Mouse (Mus musculus) liver, embryonic 16.5 days (tissue): ENCODE measurements around the gene Stx12. TPM values are rescaled to one million over a fixed set of nuclear protein-coding genes. Genes with fewer than 3 reads are reported as not detected.

Experiments used
- ATAC-seq: fragments of 200-750 bp; cut with Nextera tagmentation; 2 replicates; pipeline ENCODE4 v1.8.0; 2017; ENCODE audit warnings: low read depth, mild to moderate bottlenecking, moderate number of reproducible peaks, moderate library complexity
- H3K27ac ChIP-seq: fragments of 300-500 bp; sonication (generic); 2 replicates; pipeline ENCODE4 v1.5.1; 2014; ENCODE audit warnings: mild to moderate bottlenecking, low read length
- H3K27me3 ChIP-seq: fragments of 300-500 bp; sonication (generic); 2 replicates; pipeline ENCODE4 v1.6.1; 2014; ENCODE audit warnings: low read depth, low read length, mixed read lengths; ENCODE audit not compliant: control insufficient read depth, insufficient read depth
- H3K36me3 ChIP-seq: fragments of 300-500 bp; sonication (generic); 2 replicates; pipeline ENCODE4 v1.6.1; 2014; ENCODE audit warnings: mild to moderate bottlenecking; ENCODE audit not compliant: control insufficient read depth, insufficient read depth
- H3K4me1 ChIP-seq: fragments of 300-500 bp; sonication (generic); 2 replicates; pipeline ENCODE4 v1.6.1; 2014; ENCODE audit warnings: low read depth, low read length, mixed read lengths; ENCODE audit not compliant: control insufficient read depth
- H3K4me2 ChIP-seq: fragments of 300-500 bp; sonication (generic); 2 replicates; pipeline ENCODE4 v1.6.1; 2014; ENCODE audit warnings: low read depth, low read length, mixed read lengths
- H3K4me3 ChIP-seq: fragments of 300-500 bp; sonication (generic); 2 replicates; pipeline ENCODE4 v1.5.1; 2014; ENCODE audit warnings: low read depth, mild to moderate bottlenecking, low read length
- H3K9ac ChIP-seq: fragments of 300-500 bp; sonication (generic); 2 replicates; pipeline ENCODE4 v1.6.1; 2014; ENCODE audit warnings: low read depth, low read length
- H3K9me3 ChIP-seq: fragments of 300-500 bp; sonication (generic); replicated peaks from 2 replicates; pipeline ENCODE4 v1.6.1; 2016; ENCODE audit warnings: low read length; ENCODE audit not compliant: control insufficient read depth
- WGBS: fragments of 180-500 bp; shearing (Covaris S2); extraction: QIAGEN DNeasy Blood & Tissue Kit; methylation state at CpG from one replicate; pipeline ENCODE4 v1.1.7; 2014; ENCODE audit not compliant: insufficient replicate concordance; 5-methylcytosine and 5-hydroxymethylcytosine counted together
- polyA plus RNA-seq: library from polyadenylated mRNA; unstranded; fragments of >200 nt; fragmentation: Nextera tagmentation; extraction: Ambion mirVana; gene quantifications from 2 replicates; pipeline ENCODE4 v1.2.1, GENCODE M21; 2015

Gene Stx12
- polyA plus RNA-seq, 1 experiment from 2014 or later = 15.0 TPM

DNA sequence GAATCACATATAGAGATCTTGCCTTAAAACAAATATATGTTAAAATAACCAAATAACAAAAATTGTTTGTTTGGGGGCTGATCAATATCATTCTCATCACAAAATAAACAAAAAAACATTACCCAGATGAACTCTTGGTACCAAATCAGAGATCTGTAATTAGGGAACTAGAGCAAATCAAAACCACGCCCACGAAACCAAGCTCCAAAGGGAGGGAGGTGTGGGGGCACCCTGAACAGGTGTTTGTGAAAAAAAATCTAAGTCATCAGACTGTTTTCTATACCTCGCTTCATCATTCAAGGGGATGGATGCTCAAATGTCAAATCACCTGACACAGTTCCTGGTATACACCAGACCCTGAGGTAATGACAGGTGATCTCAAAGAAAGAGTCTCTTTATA is 42.8 kb downstream of the Stx12 start:
- H3K4me1 ChIP-seq = peaks cover 15% of the 10 kb centered on the region
- no peaks in the 10 kb centered on the region for H3K27me3 ChIP-seq
- H3K27ac ChIP-seq = no peak overlapping the region; the same call in 1 of the 2 replicates
- H3K9ac ChIP-seq = no peak overlapping the region; the same call in 1 of the 2 replicates
- no peaks in the 10 kb centered on the region for H3K9me3 ChIP-seq
- 62% methylated on average over 3 of the region's 3 CpGs for WGBS
- peak overlapping the region; percentile 78 for H3K4me3 ChIP-seq
- no peak for ATAC-seq
- H3K36me3 ChIP-seq = peaks cover 18% of the 10 kb centered on the region
- peak overlapping the region; percentile 91 for H3K4me2 ChIP-seq

DNA sequence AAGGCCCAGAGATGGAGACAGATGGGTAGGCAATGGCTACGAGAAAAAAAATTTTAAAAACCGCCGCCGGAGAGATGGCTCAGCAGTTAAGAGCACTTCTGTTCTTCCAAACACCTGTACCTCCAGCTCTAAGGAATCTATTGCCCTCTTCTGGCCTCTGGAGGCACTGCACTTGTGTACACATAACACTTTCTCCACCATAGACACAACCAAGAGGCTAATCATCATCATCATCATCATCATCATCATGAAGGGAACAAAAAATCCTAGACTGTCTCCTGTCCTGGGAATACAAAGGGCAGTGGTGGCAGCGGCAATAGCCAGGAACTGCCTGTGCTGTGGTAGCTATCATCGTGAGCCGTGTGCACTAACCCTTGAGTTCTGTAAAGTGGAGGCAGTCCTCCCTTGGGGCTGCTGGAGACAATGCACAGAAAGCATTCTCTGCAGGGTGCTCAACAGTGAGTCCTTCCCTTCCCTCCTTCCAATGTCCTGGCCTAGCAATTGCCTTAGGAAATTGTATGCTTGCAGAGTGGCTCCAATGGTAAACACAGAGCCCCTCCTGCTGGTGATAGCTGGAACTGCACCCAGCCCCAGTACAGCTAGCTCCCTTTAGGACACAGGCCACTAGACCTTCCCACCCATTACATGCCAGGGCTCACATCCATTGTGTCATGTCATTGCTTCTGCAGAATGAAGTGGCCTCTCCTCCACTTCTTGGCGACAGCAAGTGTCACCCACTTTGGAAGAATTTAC is 60.5 kb downstream of the Stx12 start:
- H3K36me3 ChIP-seq = peaks cover 16% of the 10 kb centered on the region
- H3K27me3 ChIP-seq = no peaks in the 10 kb centered on the region
- H3K4me3 ChIP-seq = no peak overlapping the region
- no peaks in the 10 kb centered on the region for H3K9me3 ChIP-seq
- ATAC-seq = peak; percentile 61
- no peak overlapping the region for H3K27ac ChIP-seq
- no peak overlapping the region for H3K9ac ChIP-seq
- H3K4me1 ChIP-seq = no peaks in the 10 kb centered on the region
- H3K4me2 ChIP-seq = no peak overlapping the region
- 43% methylated on average over 8 of the region's 8 CpGs for WGBS

DNA sequence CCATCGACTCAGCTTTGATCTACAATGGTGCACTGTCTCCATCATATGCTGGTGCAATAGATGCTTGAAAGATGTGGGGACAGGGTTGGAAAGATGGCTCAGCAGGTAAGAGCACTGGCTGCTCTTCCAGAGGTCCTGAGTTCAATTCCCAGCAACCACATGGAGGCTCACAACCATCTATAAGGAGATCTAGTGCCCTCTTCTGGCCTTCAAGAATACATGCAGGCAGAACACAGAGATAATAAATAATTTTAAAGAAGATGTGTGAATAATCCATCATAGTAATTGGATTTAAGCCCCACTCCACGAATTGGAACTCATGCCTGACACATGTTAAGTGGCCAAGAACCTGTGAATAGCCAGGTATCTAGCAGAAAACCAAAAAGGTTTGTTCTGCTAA is 65.9 kb downstream of the Stx12 start:
- Histone ChIP-seq H3K27ac (no peak overlapping the region), H3K27me3 (no peaks in the 10 kb centered on the region), H3K36me3 (no peaks in the 10 kb centered on the region), H3K9me3 (no peaks in the 10 kb centered on the region), H3K9ac (no peak overlapping the region), H3K4me2 (no peak overlapping the region), H3K4me3 (no peak overlapping the region), H3K4me1 (no peaks in the 10 kb centered on the region)
- WGBS = 42% methylated on average over 2 of the region's 2 CpGs
- no peak for ATAC-seq

GRCm38 (mm10) chr4:132816855-132817254 is 67.5 kb downstream of the Stx12 start:
- no peak for ATAC-seq
- no peak overlapping the region for H3K4me2 ChIP-seq
- H3K27ac ChIP-seq = no peak overlapping the region
- no peaks in the 10 kb centered on the region for H3K27me3 ChIP-seq
- H3K9me3 ChIP-seq = no peaks in the 10 kb centered on the region
- 48% methylated on average over 2 of the region's 2 CpGs for WGBS
- H3K36me3 ChIP-seq = no peaks in the 10 kb centered on the region
- no peak overlapping the region for H3K9ac ChIP-seq
- no peaks in the 10 kb centered on the region for H3K4me1 ChIP-seq
- H3K4me3 ChIP-seq = no peak overlapping the region

GRCm38 (mm10) chr4:132816404-132816803 is 67.9 kb downstream of the Stx12 start:
- H3K27ac ChIP-seq = peak overlapping the region; percentile 70
- no peaks in the 10 kb centered on the region for H3K27me3 ChIP-seq
- H3K9ac ChIP-seq = no peak overlapping the region

GRCm38 (mm10) chr4:132809621-132810020 is 74.7 kb downstream of the Stx12 start:
- H3K27ac ChIP-seq = no peak overlapping the region
- no peaks in the 10 kb centered on the region for H3K36me3 ChIP-seq
- peaks cover 4% of the 10 kb centered on the region for H3K9me3 ChIP-seq
- no peak overlapping the region for H3K9ac ChIP-seq
- H3K4me1 ChIP-seq = no peaks in the 10 kb centered on the region
- WGBS = 50% methylated on average over 5 of the region's 5 CpGs
- no peak overlapping the region for H3K4me3 ChIP-seq
- H3K4me2 ChIP-seq = no peak overlapping the region
- no peak for ATAC-seq
- no peaks in the 10 kb centered on the region for H3K27me3 ChIP-seq

More at GRCm38 (mm10) chr4:132816404-132816803, 67.9 kb downstream of the Stx12 start:
- Histone ChIP-seq H3K36me3 (no peaks in the 10 kb centered on the region), H3K4me1 (no peaks in the 10 kb centered on the region), H3K4me2 (no peak overlapping the region; the same call in 1 of the 2 replicates), H3K9me3 (peaks cover 2% of the 10 kb centered on the region), H3K4me3 (no peak overlapping the region)
- no peak for ATAC-seq
- 47% methylated on average over 7 of the region's 7 CpGs for WGBS

- Histone ChIP-seq H3K4me2 (no peak overlapping the region), H3K4me1 (no peaks in the 10 kb centered on the region; the same call in 1 of the 2 replicates), H3K27ac (peak overlapping the region; percentile 49; the same call in 1 of the 2 replicates), H3K9ac (no peak overlapping the region), H3K4me3 (no peak overlapping the region), H3K36me3 (no peaks in the 10 kb centered on the region), H3K27me3 (no peaks in the 10 kb centered on the region), H3K9me3 (peaks cover 4% of the 10 kb centered on the region)
- no peak for ATAC-seq
- 25% methylated on average over 5 of the region's 5 CpGs for WGBS
Observed at GRCm38 (mm10) chr4:132807771-132808641, 76.3 kb downstream of the Stx12 start.

DNA sequence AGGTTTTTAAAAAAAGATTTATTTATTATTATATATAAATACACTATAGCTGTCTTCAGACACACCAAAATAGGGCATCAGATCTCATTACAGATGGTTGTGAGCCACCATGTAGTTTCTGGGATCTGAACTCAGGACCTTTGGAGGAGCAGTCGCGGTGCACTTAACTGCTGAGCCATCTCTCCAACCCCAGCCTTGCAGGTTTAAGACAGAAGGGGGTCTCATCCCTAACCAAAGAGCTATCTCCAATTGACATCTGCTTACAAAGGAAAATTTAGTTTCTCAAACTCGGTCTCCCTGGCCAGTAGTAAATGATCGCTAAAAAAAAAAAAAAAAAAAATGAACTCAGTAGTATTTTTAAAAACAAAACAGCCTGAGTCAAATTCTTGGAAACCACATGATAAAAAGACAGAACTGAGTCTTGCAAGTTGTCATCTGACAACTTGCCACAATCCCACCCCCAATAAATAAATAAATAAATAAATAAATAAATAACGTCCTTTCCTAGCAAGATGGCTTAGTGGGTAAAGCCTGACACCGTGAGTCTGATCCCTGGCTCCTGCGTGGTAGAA is 77.6 kb downstream of the Stx12 start:
- ATAC-seq = no peak
- Histone ChIP-seq H3K27me3 (no peaks in the 10 kb centered on the region), H3K36me3 (no peaks in the 10 kb centered on the region), H3K27ac (no peak overlapping the region), H3K9ac (no peak overlapping the region), H3K4me1 (peaks cover 8% of the 10 kb centered on the region), H3K4me2 (no peak overlapping the region), H3K4me3 (no peak overlapping the region), H3K9me3 (peaks cover 4% of the 10 kb centered on the region)
- 70% methylated on average over 7 of the region's 7 CpGs for WGBS
